Mouse (Mus musculus) cerebellum, adult 2 months (tissue): ENCODE results near the gene Eif4e.

Source experiments
- CTCF ChIP-seq: fragments of 200-500 bp; IDR thresholded peaks from 2 replicates; pipeline ENCODE4 v1.5.1; 2011; ENCODE audit warnings: low read depth, mild to moderate bottlenecking, control low read depth, low read length, moderate library complexity, borderline replicate concordance; ENCODE audit not compliant: insufficient read depth
- POLR2A ChIP-seq: fragments of 200-500 bp; IDR thresholded peaks from 2 replicates; pipeline ENCODE4 v1.6.1; 2011; ENCODE audit warnings: low read length, control low read depth, borderline replicate concordance; ENCODE audit not compliant: insufficient read depth

- TF ChIP-seq CTCF, result no peak
- TF ChIP-seq POLR2A, result no peak
These were observed 15.5 kb upstream of the Eif4e start for GRCm38 (mm10) chr3:138510471-138510870.
